Mouse (Mus musculus) forebrain, embryonic 14.5 days (tissue): ENCODE measurements around the gene Rinl. TPM values are rescaled to one million over a fixed set of nuclear protein-coding genes. Genes with fewer than 3 reads are reported as not detected.

Source experiments
- ATAC-seq: fragments of 200-750 bp; cut with Nextera tagmentation; 2 replicates; pipeline ENCODE4 v1.8.0; 2017; ENCODE audit warnings: mild to moderate bottlenecking, moderate library complexity
- DNase-seq: peaks from one replicate; pipeline ENCODE4 v3.0.0-alpha.2; 2015; ENCODE audit warnings: low spot score
- H3K27ac ChIP-seq: fragments of 300-500 bp; sonication (generic); 2 replicates; pipeline ENCODE4 v1.5.1; 2014; ENCODE audit warnings: low read depth, mild to moderate bottlenecking, control low read depth, low read length, moderate library complexity
- H3K27me3 ChIP-seq: fragments of 300-500 bp; sonication (generic); replicated peaks from 2 replicates; pipeline ENCODE4 v1.6.1; 2014; ENCODE audit warnings: low read length, control low read depth, mixed read lengths; ENCODE audit not compliant: control insufficient read depth, insufficient read depth
- H3K36me3 ChIP-seq: fragments of 300-500 bp; sonication (generic); 2 replicates; pipeline ENCODE4 v1.6.1; 2014; ENCODE audit warnings: low read length, control low read depth; ENCODE audit not compliant: control insufficient read depth, insufficient read depth
- H3K4me1 ChIP-seq: fragments of 300-500 bp; sonication (generic); 2 replicates; pipeline ENCODE4 v1.6.1; 2014; ENCODE audit warnings: antibody characterized with exemption, low read length, control low read depth; ENCODE audit not compliant: control insufficient read depth, insufficient read depth
- H3K4me2 ChIP-seq: fragments of 300-500 bp; sonication (generic); 2 replicates; pipeline ENCODE4 v1.6.1; 2014; ENCODE audit warnings: mild to moderate bottlenecking, control low read depth, low read length
- H3K4me3 ChIP-seq: fragments of 300-500 bp; sonication (generic); 2 replicates; pipeline ENCODE4 v1.5.1; 2014; ENCODE audit warnings: low read depth, low read length, control low read depth
- H3K9ac ChIP-seq: fragments of 300-500 bp; sonication (generic); 2 replicates; pipeline ENCODE4 v1.6.1; 2014; ENCODE audit warnings: mild to moderate bottlenecking, low read length, control low read depth, moderate library complexity
- H3K9me3 ChIP-seq: fragments of 300-500 bp; sonication (generic); replicated peaks from 2 replicates; pipeline ENCODE4 v1.6.1; 2016; ENCODE audit warnings: low read length, control low read depth, mixed read lengths; ENCODE audit not compliant: control insufficient read depth
- WGBS: fragments of 180-500 bp; shearing (Covaris S2); extraction: QIAGEN DNeasy Blood & Tissue Kit; methylation state at CpG from one replicate; pipeline ENCODE4 v1.1.7; 2014; 5-methylcytosine and 5-hydroxymethylcytosine counted together
- polyA plus RNA-seq: library from polyadenylated mRNA; unstranded; fragments of >200 nt; fragmentation: Nextera tagmentation; extraction: Ambion mirVana; gene quantifications from 2 replicates; pipeline ENCODE4 v1.2.1, GENCODE M21; 2014

The Rinl gene
- polyA plus RNA-seq, 1 experiment from 2014 or later: 1.3 TPM

GRCm38 (mm10) chr7:28761907-28762306, 26.9 kb upstream of the Rinl start:
- H3K9ac ChIP-seq: no peak overlapping the region
- H3K9me3 ChIP-seq: no peaks in the 10 kb centered on the region
- 93% methylated on average over 9 of the region's 9 CpGs for WGBS
- peaks cover 9% of the 10 kb centered on the region for H3K4me1 ChIP-seq
- H3K36me3 ChIP-seq: peaks cover 39% of the 10 kb centered on the region
- DNase-seq (no peak), ATAC-seq (no peak)
- H3K27ac ChIP-seq: no peak overlapping the region
- no peak overlapping the region for H3K4me2 ChIP-seq
- no peak overlapping the region for H3K4me3 ChIP-seq
- H3K27me3 ChIP-seq: no peaks in the 10 kb centered on the region

- Histone ChIP-seq H3K4me2 (peak overlapping the region; percentile 76), H3K27ac (no peak overlapping the region), H3K27me3 (no peaks in the 10 kb centered on the region), H3K9me3 (no peaks in the 10 kb centered on the region), H3K9ac (peak overlapping the region; percentile 71; the same call in 1 of the 2 replicates), H3K36me3 (peaks cover 20% of the 10 kb centered on the region), H3K4me3 (peak overlapping the region; percentile 71; the same call in 1 of the 2 replicates), H3K4me1 (peaks cover 14% of the 10 kb centered on the region)
- no peak for DNase-seq
- no peak for ATAC-seq
- WGBS: 84% methylated on average over 6 of the region's 6 CpGs
Measured at GRCm38 (mm10) chr7:28765211-28765610, 23.6 kb upstream of the Rinl start.

GRCm38 (mm10) chr7:28766173-28766879, 22.4 kb upstream of the Rinl start, which contains the start of gene Sirt2:
TSS of gene Sirt2 (plus strand) at chr7:28766735.
- Histone ChIP-seq H3K4me3 (peak within 1 kb of the TSS; percentile 71), H3K36me3 (peaks cover 8% of the 10 kb centered on the region), H3K4me2 (peak within 1 kb of the TSS; percentile 76), H3K4me1 (peaks cover 14% of the 10 kb centered on the region), H3K9me3 (no peaks in the 10 kb centered on the region), H3K27ac (no peak within 1 kb of the TSS), H3K27me3 (no peaks in the 10 kb centered on the region), H3K9ac (peak within 1 kb of the TSS; percentile 74)
- DNase-seq (peak; percentile 100), ATAC-seq (peak; percentile 99)
- WGBS: under 1% methylated on average over 45 of the region's 45 CpGs

GRCm38 (mm10) chr7:28766910-28767309, 21.9 kb upstream of the Rinl start:
- Histone ChIP-seq H3K36me3 (peaks cover 3% of the 10 kb centered on the region), H3K9me3 (no peaks in the 10 kb centered on the region)

GRCm38 (mm10) chr7:28767462-28767965, 21.3 kb upstream of the Rinl start, which contains the start of gene Nfkbib:
TSS of gene Nfkbib (minus strand) at chr7:28767512.
- Histone ChIP-seq H3K4me3 (peak within 1 kb of the TSS; percentile 71), H3K9ac (peak within 1 kb of the TSS; percentile 74), H3K4me2 (peak within 1 kb of the TSS; percentile 76), H3K36me3 (peaks cover under 1% of the 10 kb centered on the region; the same call in 1 of the 2 replicates), H3K9me3 (no peaks in the 10 kb centered on the region), H3K27me3 (no peaks in the 10 kb centered on the region), H3K4me1 (peaks cover 14% of the 10 kb centered on the region), H3K27ac (no peak within 1 kb of the TSS)
- no peak for ATAC-seq
- WGBS: 60% methylated on average over 7 of the region's 7 CpGs
- DNase-seq: no peak

More at GRCm38 (mm10) chr7:28766910-28767309, 21.9 kb upstream of the Rinl start:
- Histone ChIP-seq H3K9ac (peak overlapping the region; percentile 74), H3K4me1 (peaks cover 14% of the 10 kb centered on the region), H3K4me3 (peak overlapping the region; percentile 71), H3K27ac (no peak overlapping the region), H3K4me2 (peak overlapping the region; percentile 70), H3K27me3 (no peaks in the 10 kb centered on the region)
- ATAC-seq (peak; percentile 9; the same call in 1 of the 2 replicates), DNase-seq (peak; percentile 39)
- 4% methylated on average over 14 of the region's 14 CpGs for WGBS

- peaks cover 6% of the 10 kb centered on the region; the same call in 1 of the 2 replicates for H3K36me3 ChIP-seq
- H3K27ac ChIP-seq: no peak overlapping the region
- H3K4me1 ChIP-seq: peaks cover 14% of the 10 kb centered on the region
- H3K4me3 ChIP-seq: no peak overlapping the region
- no peaks in the 10 kb centered on the region for H3K27me3 ChIP-seq
- no peak overlapping the region for H3K4me2 ChIP-seq
- WGBS: 89% methylated on average over 9 of the region's 9 CpGs
- ATAC-seq: no peak
- no peak for DNase-seq
- no peak overlapping the region for H3K9ac ChIP-seq
- no peaks in the 10 kb centered on the region for H3K9me3 ChIP-seq
Measured at GRCm38 (mm10) chr7:28769414-28769958, 19.3 kb upstream of the Rinl start.

- no peaks in the 10 kb centered on the region for H3K9me3 ChIP-seq
- H3K27ac ChIP-seq: no peak overlapping the region
- DNase-seq (no peak), ATAC-seq (no peak)
- no peaks in the 10 kb centered on the region for H3K27me3 ChIP-seq
- H3K4me2 ChIP-seq: no peak overlapping the region
- no peak overlapping the region for H3K4me3 ChIP-seq
- H3K36me3 ChIP-seq: peaks cover 7% of the 10 kb centered on the region; the same call in 1 of the 2 replicates
- no peak overlapping the region for H3K9ac ChIP-seq
- H3K4me1 ChIP-seq: peaks cover 12% of the 10 kb centered on the region
- 99% methylated on average over 3 of the region's 3 CpGs for WGBS
Measured at GRCm38 (mm10) chr7:28770309-28770708, 18.5 kb upstream of the Rinl start.

GRCm38 (mm10) chr7:28771867-28772266, 16.9 kb upstream of the Rinl start:
- WGBS: 91% methylated on average over 11 of the region's 11 CpGs
- Histone ChIP-seq H3K4me1 (peaks cover 5% of the 10 kb centered on the region), H3K4me3 (no peak overlapping the region), H3K9me3 (no peaks in the 10 kb centered on the region), H3K27me3 (no peaks in the 10 kb centered on the region), H3K9ac (no peak overlapping the region), H3K36me3 (peaks cover 9% of the 10 kb centered on the region; the same call in 1 of the 2 replicates), H3K4me2 (no peak overlapping the region), H3K27ac (no peak overlapping the region)
- DNase-seq (no peak), ATAC-seq (no peak)

- H3K9ac ChIP-seq: no peak overlapping the region
- no peaks in the 10 kb centered on the region for H3K27me3 ChIP-seq
- no peak for ATAC-seq
- H3K4me3 ChIP-seq: no peak overlapping the region
- H3K4me1 ChIP-seq: no peaks in the 10 kb centered on the region
- whole genome bisulfite sequencing: 77% methylated on average over 3 of the region's 3 CpGs
- H3K9me3 ChIP-seq: no peaks in the 10 kb centered on the region
- no peak overlapping the region for H3K27ac ChIP-seq
- no peak for DNase-seq
- no peak overlapping the region for H3K4me2 ChIP-seq
- peaks cover 13% of the 10 kb centered on the region; the same call in 1 of the 2 replicates for H3K36me3 ChIP-seq
Measured at GRCm38 (mm10) chr7:28773163-28773562, 15.6 kb upstream of the Rinl start.
